In genomic region chr5:142814161-142814651, GRCm38 (mm10) we compare ENCODE assay signal across 8 mouse cellular contexts. TPM values are rescaled to one million over a fixed set of nuclear protein-coding genes. Genes with fewer than 3 reads are reported as not detected.
A peak's percentile ranks its signal among the peaks of the same experiment; 100 is the strongest.
DNase-seq lines count a peak whose midpoint lies in the region; ATAC-seq and TF ChIP-seq lines count a peak whose summit lies in the region.

No protein-coding gene starts in this region.

- peak overlapping the region; percentile 100 for H3K9ac ChIP-seq in forebrain, embryonic 13.5 days
- peak overlapping the region; percentile 100 for H3K9ac ChIP-seq in hindbrain, embryonic 12.5 days
- H3K9ac ChIP-seq in limb, embryonic 14.5 days (ENCODE audit: low read depth, low read length, severe bottlenecking) = peak overlapping the region; percentile 100

- H3K4me2 ChIP-seq in forebrain, embryonic 13.5 days = peak overlapping the region; percentile 98
- peak overlapping the region; percentile 94 for H3K4me2 ChIP-seq in hindbrain, embryonic 12.5 days (replicated peaks)
- peak overlapping the region; percentile 97 for H3K4me2 ChIP-seq in limb, embryonic 14.5 days (replicated peaks; ENCODE audit: low read depth, low read length, severe bottlenecking)
- H3K4me2 ChIP-seq in myocyte (ENCODE audit: low read depth) = peak overlapping the region; percentile 83

- peak overlapping the region; percentile 92 for H3ac ChIP-seq in myocyte (ENCODE audit: control insufficient read depth, insufficient read length)

- H3K36me3 ChIP-seq in forebrain, embryonic 13.5 days (ENCODE audit: poor library complexity, severe bottlenecking) = peaks cover 31% of the 10 kb centered on the region
- peaks cover 17% of the 10 kb centered on the region for H3K36me3 ChIP-seq in hindbrain, embryonic 12.5 days
- peaks cover 46% of the 10 kb centered on the region for H3K36me3 ChIP-seq in limb, embryonic 14.5 days (ENCODE audit: control insufficient read depth, insufficient read depth, low read length)
- no peaks in the 10 kb centered on the region for H3K36me3 ChIP-seq in myocyte (ENCODE audit: control insufficient read depth, insufficient read depth)

- peaks cover 44% of the 10 kb centered on the region for H3K4me1 ChIP-seq in forebrain, embryonic 13.5 days
- H3K4me1 ChIP-seq in hindbrain, embryonic 12.5 days = peaks cover 42% of the 10 kb centered on the region
- peaks cover 32% of the 10 kb centered on the region for H3K4me1 ChIP-seq in limb, embryonic 14.5 days (ENCODE audit: control insufficient read depth, insufficient read depth, low read length)

- no peak for TF ChIP-seq POLR2A in limb, embryonic 14.5 days (IDR thresholded peaks at IDR 0.05; ENCODE audit: borderline replicate concordance, extremely low read depth, insufficient read depth, insufficient read length)
- TF ChIP-seq POLR2A in myocyte (IDR thresholded peaks at IDR 0.05; ENCODE audit: insufficient read length, low read depth) = peak; percentile 53

- H3K9me3 ChIP-seq in forebrain, embryonic 13.5 days (replicated peaks) = no peaks in the 10 kb centered on the region
- no peaks in the 10 kb centered on the region for H3K9me3 ChIP-seq in hindbrain, embryonic 12.5 days (replicated peaks)
- no peaks in the 10 kb centered on the region for H3K9me3 ChIP-seq in limb, embryonic 14.5 days (ENCODE audit: control insufficient read depth, low read length)

- H3K4me3 ChIP-seq in forebrain, embryonic 13.5 days = peak overlapping the region; percentile 99
- H3K4me3 ChIP-seq in hindbrain, embryonic 12.5 days = peak overlapping the region; percentile 85
- peak overlapping the region; percentile 98 for H3K4me3 ChIP-seq in limb, embryonic 14.5 days (replicated peaks; ENCODE audit: low read length)
- peak overlapping the region; percentile 99 for H3K4me3 ChIP-seq in myocyte

- peak overlapping the region; percentile 100 for H3K27ac ChIP-seq in forebrain, embryonic 13.5 days
- H3K27ac ChIP-seq in hindbrain, embryonic 12.5 days = peak overlapping the region; percentile 100
- H3K27ac ChIP-seq in limb, embryonic 14.5 days (replicated peaks; ENCODE audit: low read depth, low read length) = peak overlapping the region; percentile 100

- no peaks in the 10 kb centered on the region for H3K27me3 ChIP-seq in forebrain, embryonic 13.5 days
- H3K27me3 ChIP-seq in hindbrain, embryonic 12.5 days = no peaks in the 10 kb centered on the region
- no peaks in the 10 kb centered on the region for H3K27me3 ChIP-seq in limb, embryonic 14.5 days (ENCODE audit: control insufficient read depth, insufficient read depth, low read length)
- H3K27me3 ChIP-seq in myocyte (ENCODE audit: control insufficient read depth, insufficient read depth, insufficient read length) = no peaks in the 10 kb centered on the region

- ATAC-seq in forebrain, embryonic 13.5 days = no peak
- ATAC-seq in hindbrain, embryonic 12.5 days (ENCODE audit: low FRiP score) = no peak
- ATAC-seq in limb, embryonic 14.5 days (ENCODE audit: low FRiP score, low read depth) = no peak

- DNase-seq in left cerebral cortex, adult 18-20 months (ENCODE audit: low spot score in 2 of 2) = peak; percentile 37 to 47
- DNase-seq in left cerebral cortex, adult 11 months (ENCODE audit: low spot score) = no peak
- DNase-seq in adrenal gland, adult 2 months = peak; percentile 79
- DNase-seq in limb, embryonic 14.5 days (ENCODE audit: low spot score) = no peak
- DNase-seq in thymus, postnatal 10 days (ENCODE audit: low spot score in 2 of 2) = no peak

- peaks cover 84% of the 10 kb centered on the region for H3K79me2 ChIP-seq in myocyte (ENCODE audit: control insufficient read depth, insufficient read depth)

- WGBS in forebrain, embryonic 13.5 days = under 1% methylated on average over 22 of the region's 22 CpGs
- under 1% methylated on average over 22 of the region's 22 CpGs for WGBS in hindbrain, embryonic 12.5 days
- 0% methylated on average over 22 of the region's 22 CpGs for WGBS in limb, embryonic 14.5 days

TF ChIP-seq in myocyte, 11 proteins besides CTCF, POLR2A, EP300 and RAD21:
- no peak for TF ChIP-seq E2F4 (IDR thresholded peaks at IDR 0.05; ENCODE audit: insufficient read depth)

RNA-seq across cellular contexts. Expression of gene Tnrc18, which starts 3.3 kb away (rescaled TPM):
- 100 to 1,000 TPM; 116 to 122 TPM for total RNA-seq in left cerebral cortex, adult 18-20 months (2021)
- 10 to 100 TPM; 58.6 to 72.1 TPM for total RNA-seq in adrenal gland, adult 2 months (2021)
- polyA plus RNA-seq in adrenal gland, adult 2 months (2012; rRNA removed) = 91.5 and 110 TPM in 2 replicates
- polyA plus RNA-seq in forebrain, embryonic 13.5 days (2015; fragmentation: Nextera tagmentation; extraction: Ambion mirVana) = 34.7 and 35.9 TPM in 2 replicates
- polyA plus RNA-seq in hindbrain, embryonic 12.5 days (2016; fragmentation: Nextera tagmentation; extraction: Ambion mirVana) = 72.8 and 73.7 TPM in 2 replicates
- polyA plus RNA-seq in limb, embryonic 14.5 days (2012; rRNA removed) = 61.1 and 85.3 TPM in 2 replicates
- polyA plus RNA-seq in limb, embryonic 14.5 days (2014; fragmentation: Nextera tagmentation; extraction: Ambion mirVana) = 46.6 and 55.7 TPM in 2 replicates
- 26.2 TPM for polyA plus RNA-seq in myocyte (2012; fragmentation: generic; extraction: Trizol)

Comparison
In these comparisons a context has a peak if more than half of its experiments do, and no peak if none do; other contexts are left out.
1. DNase-seq: peak in left cerebral cortex, adult 18-20 months (2 of 2) and adrenal gland, adult 2 months (single experiment); none in left cerebral cortex, adult 11 months (single experiment), limb, embryonic 14.5 days (single experiment) and thymus, postnatal 10 days (0 of 2).
2. Peak in every context shown above with its lines, with median percentiles within 50 percentile points of each other: H3K27ac ChIP-seq, H3K4me2 ChIP-seq, H3K4me3 ChIP-seq and H3K9ac ChIP-seq.